Mouse (Mus musculus) heart, embryonic 13.5 days (tissue): ENCODE measurements around the gene Oasl2. TPM values are rescaled to one million over a fixed set of nuclear protein-coding genes. Genes with fewer than 3 reads are reported as not detected.
"Not testable (repeated sequence)": the region's sequence is repeated elsewhere in the genome, so short reads cannot be mapped to it uniquely, and the experiment has no call there.

Source experiments
- ATAC-seq: fragments of 200-750 bp; cut with Nextera tagmentation; 2 replicates; pipeline ENCODE4 v1.8.0; 2017; ENCODE audit warnings: moderate TSS enrichment; ENCODE audit not compliant: insufficient number of reproducible peaks, low FRiP score, low TSS enrichment; ENCODE audit errors: extremely low read depth
- H3K27ac ChIP-seq: fragments of 300-500 bp; sonication (generic); replicated peaks from 2 replicates; pipeline ENCODE4 v1.5.1; 2015; ENCODE audit warnings: moderate library complexity, mild to moderate bottlenecking, inconsistent platforms
- H3K27me3 ChIP-seq: fragments of 300-500 bp; sonication (generic); replicated peaks from 2 replicates; pipeline ENCODE4 v1.6.1; 2015; ENCODE audit warnings: mild to moderate bottlenecking, inconsistent platforms
- H3K36me3 ChIP-seq: fragments of 300-500 bp; sonication (generic); 2 replicates; pipeline ENCODE4 v1.6.1; 2015; ENCODE audit warnings: mild to moderate bottlenecking, inconsistent platforms
- H3K4me1 ChIP-seq: fragments of 300-500 bp; sonication (generic); 2 replicates; pipeline ENCODE4 v1.6.1; 2015; ENCODE audit warnings: inconsistent platforms
- H3K4me2 ChIP-seq: fragments of 300-500 bp; sonication (generic); 2 replicates; pipeline ENCODE4 v1.6.1; 2015; ENCODE audit warnings: inconsistent platforms, mild to moderate bottlenecking, moderate library complexity
- H3K4me3 ChIP-seq: fragments of 300-500 bp; sonication (generic); 2 replicates; pipeline ENCODE4 v1.5.1; 2015; ENCODE audit warnings: moderate library complexity, mild to moderate bottlenecking, inconsistent platforms
- H3K9ac ChIP-seq: fragments of 300-500 bp; sonication (generic); 2 replicates; pipeline ENCODE4 v1.6.1; 2015; ENCODE audit warnings: inconsistent platforms, mild to moderate bottlenecking, moderate library complexity
- H3K9me3 ChIP-seq: fragments of 300-500 bp; sonication (generic); 2 replicates; pipeline ENCODE4 v1.6.1; 2016; ENCODE audit warnings: inconsistent platforms
- WGBS: fragments of 180-500 bp; shearing (Covaris S2); methylation state at CpG from one replicate; pipeline ENCODE4 v1.1.7; 2015; ENCODE audit warnings: mixed read lengths; 5-methylcytosine and 5-hydroxymethylcytosine counted together
- polyA plus RNA-seq: library from polyadenylated mRNA; unstranded; fragments of >200 nt; fragmentation: Nextera tagmentation; extraction: Ambion mirVana; gene quantifications from 2 replicates; pipeline ENCODE4 v1.2.1, GENCODE M21; 2015

The Oasl2 gene
- polyA plus RNA-seq, 1 experiment from 2014 or later, result 6.2 TPM

DNA sequence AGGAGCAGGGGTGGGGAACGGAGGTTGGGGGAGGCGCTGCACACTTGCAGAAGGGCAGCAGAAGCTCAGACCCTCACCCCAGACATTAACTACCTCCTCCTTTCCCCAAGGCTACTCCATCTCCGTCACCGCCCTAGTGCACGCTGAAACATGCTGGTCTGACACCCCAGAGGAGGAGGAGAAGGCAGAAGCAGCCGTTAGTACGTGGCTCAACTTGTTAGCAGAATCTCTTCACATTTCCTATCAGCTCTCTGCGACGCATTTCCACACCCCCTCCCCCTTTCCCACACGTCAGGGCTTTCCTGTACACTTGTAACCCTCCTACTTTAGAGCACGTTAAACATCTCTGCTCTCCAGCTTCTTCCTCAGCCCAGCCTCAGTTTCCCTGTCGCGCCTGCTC is 17.3 kb upstream of the Oasl2 start:
- WGBS, result 35% methylated on average over 12 of the region's 13 CpGs

DNA sequence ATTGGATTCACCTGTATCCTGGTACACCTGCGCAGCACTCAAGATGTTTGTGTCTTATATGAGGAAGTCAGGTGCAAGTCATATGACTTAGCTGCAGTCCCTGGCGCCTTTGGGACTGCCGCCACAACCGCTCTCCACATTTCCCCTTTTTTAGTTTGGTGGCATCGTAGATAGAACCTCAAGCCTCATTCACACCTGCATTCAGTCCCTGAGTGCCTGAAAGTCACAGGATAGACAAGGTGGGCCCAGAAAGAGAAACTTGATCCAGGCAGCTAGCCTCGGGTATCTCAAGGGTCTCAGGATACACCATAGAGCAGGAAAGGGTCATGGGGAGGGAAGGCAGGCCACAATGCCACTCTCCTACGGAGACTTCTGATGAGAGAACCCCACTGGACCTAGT is 14.4 kb upstream of the Oasl2 start:
- WGBS, result 68% methylated on average over 7 of the region's 7 CpGs

More for the DNA sequence above, 17.3 kb upstream of the Oasl2 start:
- H3K27ac ChIP-seq, result no peak overlapping the region
- H3K27me3 ChIP-seq, result peaks cover 31% of the 10 kb centered on the region
- no peak for ATAC-seq
- H3K9ac ChIP-seq, result no peak overlapping the region
- peaks cover 8% of the 10 kb centered on the region for H3K4me1 ChIP-seq
- no peak overlapping the region for H3K4me2 ChIP-seq
- H3K36me3 ChIP-seq, result no peaks in the 10 kb centered on the region
- no peak overlapping the region for H3K4me3 ChIP-seq
- no peaks in the 10 kb centered on the region for H3K9me3 ChIP-seq

DNA sequence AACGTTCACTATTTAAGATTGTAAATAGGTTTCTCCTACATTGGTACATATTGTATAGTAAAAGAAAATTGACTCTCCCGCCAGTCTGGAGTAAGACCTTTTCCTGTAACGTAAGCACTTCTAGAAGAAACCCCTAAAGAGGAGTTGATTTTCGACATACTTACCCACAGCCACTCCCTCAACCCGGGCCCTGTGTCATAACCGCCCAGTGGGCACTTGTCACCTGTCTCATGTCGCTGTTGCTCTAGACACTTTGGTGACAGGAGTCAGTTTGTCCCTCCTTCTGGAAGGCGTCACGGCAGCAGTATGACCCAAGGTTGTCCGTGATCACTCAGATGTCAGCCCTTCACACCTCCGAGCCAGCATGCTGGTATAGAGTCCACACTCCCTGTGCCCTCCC is 13.7 kb upstream of the Oasl2 start:
- no peak for ATAC-seq
- peaks cover 27% of the 10 kb centered on the region for H3K27me3 ChIP-seq
- no peaks in the 10 kb centered on the region for H3K9me3 ChIP-seq
- WGBS, result 73% methylated on average over 11 of the region's 11 CpGs
- H3K9ac ChIP-seq, result no peak overlapping the region
- H3K4me2 ChIP-seq, result no peak overlapping the region
- H3K27ac ChIP-seq, result no peak overlapping the region
- peaks cover 6% of the 10 kb centered on the region for H3K4me1 ChIP-seq
- no peaks in the 10 kb centered on the region for H3K36me3 ChIP-seq
- H3K4me3 ChIP-seq, result no peak overlapping the region

More for the DNA sequence above, 14.4 kb upstream of the Oasl2 start:
- H3K4me1 ChIP-seq, ATAC-seq, H3K9ac ChIP-seq, H3K27ac ChIP-seq, H3K9me3 ChIP-seq, H3K4me3 ChIP-seq, H3K4me2 ChIP-seq, H3K36me3 ChIP-seq: not testable (repeated sequence)
- H3K27me3 ChIP-seq, result peaks cover 29% of the 10 kb centered on the region

DNA sequence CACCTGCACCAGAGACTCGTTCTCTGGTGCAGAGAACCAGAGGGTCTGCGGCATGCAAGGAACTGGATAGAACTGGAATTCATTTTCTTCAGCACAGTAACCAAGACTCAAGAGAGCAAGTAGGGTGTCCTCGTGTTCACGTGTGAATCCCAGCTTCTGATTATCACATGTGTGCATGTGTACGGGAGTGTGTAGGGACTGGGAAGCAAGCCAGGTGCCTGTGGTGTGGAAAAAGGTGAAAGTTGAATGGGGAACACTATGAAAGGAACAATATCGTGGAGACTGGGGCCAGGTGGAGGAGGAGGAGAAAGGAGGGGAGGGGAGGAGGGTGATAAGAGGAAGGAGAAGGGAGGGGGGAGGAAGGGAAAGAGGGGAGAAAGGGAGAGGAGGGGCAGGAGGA is 9.9 kb upstream of the Oasl2 start:
- no peaks in the 10 kb centered on the region for H3K36me3 ChIP-seq
- WGBS, result 68% methylated on average over 6 of the region's 6 CpGs
- no peak overlapping the region for H3K27ac ChIP-seq
- H3K27me3 ChIP-seq, result peaks cover 11% of the 10 kb centered on the region
- no peaks in the 10 kb centered on the region for H3K4me1 ChIP-seq
- no peak for ATAC-seq
- H3K4me3 ChIP-seq, result no peak overlapping the region
- no peak overlapping the region for H3K9ac ChIP-seq
- no peaks in the 10 kb centered on the region for H3K9me3 ChIP-seq
- no peak overlapping the region for H3K4me2 ChIP-seq

DNA sequence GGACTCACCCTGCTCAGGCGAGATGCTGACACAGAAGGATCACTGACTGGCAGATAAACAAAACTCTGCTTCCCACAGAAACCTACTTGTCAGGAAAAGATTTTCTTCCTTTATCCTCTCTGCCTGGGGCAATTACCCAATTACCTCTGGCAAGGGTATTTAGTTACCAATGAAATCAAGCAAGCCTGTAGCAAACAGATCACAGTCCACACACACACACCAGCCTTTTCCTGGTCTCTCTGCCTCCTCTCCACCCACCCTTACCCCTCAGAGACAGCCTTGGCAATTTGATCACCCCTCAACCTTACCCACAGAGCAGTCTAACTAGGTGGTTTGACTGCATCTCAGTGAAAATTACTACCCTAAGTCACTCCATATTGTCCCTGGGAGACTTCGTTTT is 7.7 kb upstream of the Oasl2 start:
- Histone ChIP-seq H3K27ac (no peak overlapping the region), H3K27me3 (0 out of 2 replicates have a peak, but pooled peaks cover 5% of the 10 kb centered on the region), H3K4me1 (no peaks in the 10 kb centered on the region), H3K4me2 (no peak overlapping the region), H3K9ac (no peak overlapping the region), H3K4me3 (no peak overlapping the region), H3K36me3 (no peaks in the 10 kb centered on the region), H3K9me3 (no peaks in the 10 kb centered on the region)
- no peak for ATAC-seq
- 78% methylated on average over 2 of the region's 2 CpGs for WGBS

DNA sequence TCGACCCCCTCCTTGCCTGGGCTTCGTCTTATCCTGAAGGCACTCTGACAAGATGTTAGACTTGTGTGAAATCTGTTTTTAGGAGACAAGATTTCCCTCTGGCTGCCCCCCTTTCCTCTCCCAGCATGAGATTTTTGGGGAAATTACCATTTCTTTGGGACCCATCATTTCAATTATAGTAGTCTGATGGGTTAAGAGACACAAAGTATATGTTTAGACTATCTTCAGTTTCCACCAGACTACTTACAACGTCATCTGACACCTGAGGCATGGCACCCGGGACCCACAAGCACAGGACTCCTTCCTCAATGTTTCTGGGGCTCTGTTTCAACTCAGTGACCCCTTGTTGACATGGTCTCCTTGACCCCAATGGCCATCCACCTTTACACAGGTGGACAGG is 1.2 kb upstream of the Oasl2 start:
- 79% methylated on average over 4 of the region's 4 CpGs for WGBS
- H3K27me3 ChIP-seq, result peaks cover 8% of the 10 kb centered on the region; the same call in 1 of the 2 replicates
- no peak overlapping the region for H3K9ac ChIP-seq
- H3K36me3 ChIP-seq, result no peaks in the 10 kb centered on the region
- ATAC-seq, result no peak
- H3K4me3 ChIP-seq, result no peak overlapping the region
- no peak overlapping the region for H3K27ac ChIP-seq
- no peaks in the 10 kb centered on the region for H3K9me3 ChIP-seq
- peaks cover 12% of the 10 kb centered on the region for H3K4me1 ChIP-seq
- no peak overlapping the region for H3K4me2 ChIP-seq

DNA sequence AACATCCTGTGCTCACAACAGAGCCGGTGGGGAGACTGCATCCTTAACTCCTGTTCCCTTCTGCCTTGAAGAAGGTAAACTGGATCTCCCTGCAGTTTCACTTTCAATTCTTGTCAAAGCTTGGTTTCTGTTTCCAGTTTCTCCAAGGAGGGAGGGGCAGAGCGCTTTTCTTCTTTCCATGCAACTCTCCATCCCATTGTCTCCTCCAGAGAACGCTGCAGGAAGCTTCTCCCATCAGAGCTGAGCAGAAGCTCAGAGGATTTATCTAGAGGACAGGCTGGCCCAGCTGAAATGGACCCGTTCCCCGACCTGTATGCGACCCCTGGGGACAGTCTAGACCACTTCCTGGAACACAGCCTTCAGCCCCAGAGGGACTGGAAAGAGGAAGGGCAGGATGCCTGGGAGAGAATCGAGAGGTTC is 648 bp downstream of the Oasl2 start:
- no peak for ATAC-seq
- Histone ChIP-seq H3K9me3 (no peaks in the 10 kb centered on the region), H3K4me2 (peak overlapping the region; percentile 64), H3K36me3 (no peaks in the 10 kb centered on the region), H3K27ac (peak overlapping the region; percentile 28), H3K27me3 (peaks cover 8% of the 10 kb centered on the region; the same call in 1 of the 2 replicates), H3K9ac (peak overlapping the region; percentile 54), H3K4me1 (peaks cover 12% of the 10 kb centered on the region), H3K4me3 (peak overlapping the region; percentile 42)
- 10% methylated on average over 7 of the region's 7 CpGs for WGBS

DNA sequence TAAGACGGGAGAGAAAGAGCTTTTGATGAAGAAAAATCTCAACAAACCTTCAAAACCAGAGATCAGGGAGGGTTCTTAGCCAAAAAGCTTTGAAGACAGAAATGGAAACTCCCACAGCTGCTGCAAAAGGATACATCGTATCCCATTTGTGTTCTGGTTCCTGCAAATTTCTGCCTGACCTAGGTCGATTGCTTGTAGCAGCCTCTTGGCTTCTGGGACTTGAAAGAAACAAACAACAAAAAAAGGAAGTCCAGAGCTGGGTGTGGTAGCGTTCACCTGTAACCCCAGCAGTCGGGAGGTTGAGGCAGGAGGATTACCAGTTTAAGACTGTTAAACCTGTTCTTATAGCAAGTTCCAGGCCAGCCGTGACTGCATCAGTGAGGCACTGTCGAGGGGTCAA is 2.1 kb downstream of the Oasl2 start:
- Histone ChIP-seq H3K9me3 (no peaks in the 10 kb centered on the region), H3K27ac (no peak overlapping the region), H3K4me2 (no peak overlapping the region), H3K27me3 (peaks cover 8% of the 10 kb centered on the region; the same call in 1 of the 2 replicates), H3K36me3 (no peaks in the 10 kb centered on the region), H3K4me3 (no peak overlapping the region), H3K4me1 (peaks cover 12% of the 10 kb centered on the region), H3K9ac (no peak overlapping the region)
- no peak for ATAC-seq
- 66% methylated on average over 7 of the region's 7 CpGs for WGBS

DNA sequence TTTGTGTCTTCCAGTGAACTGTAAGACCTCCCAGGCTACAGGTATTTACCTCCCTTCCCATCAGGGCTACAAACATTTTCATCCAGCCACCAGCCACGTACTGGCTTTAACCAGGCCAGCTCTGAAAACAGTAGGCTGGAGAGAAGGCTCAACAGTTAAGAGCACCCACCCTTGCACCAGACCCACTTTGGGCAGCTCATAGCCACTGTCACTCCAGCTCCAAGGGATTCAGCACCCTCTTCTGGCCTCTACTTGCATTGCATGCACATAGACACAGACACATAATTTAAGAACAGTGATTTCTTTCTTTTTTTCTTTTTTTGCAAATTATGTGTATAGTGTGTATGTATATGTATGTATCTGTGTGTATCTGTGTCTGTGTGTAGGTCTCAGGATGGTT is 5.7 kb downstream of the Oasl2 start:
- Histone ChIP-seq H3K9ac (no peak overlapping the region), H3K27ac (no peak overlapping the region), H3K4me2 (no peak overlapping the region), H3K36me3 (peaks cover 5% of the 10 kb centered on the region), H3K4me1 (peaks cover 3% of the 10 kb centered on the region), H3K9me3 (peaks cover 21% of the 10 kb centered on the region), H3K4me3 (no peak overlapping the region), H3K27me3 (peaks cover 8% of the 10 kb centered on the region; the same call in 1 of the 2 replicates)
- WGBS, result 13% methylated on average over 1 of the region's 1 CpGs
- ATAC-seq, result no peak

DNA sequence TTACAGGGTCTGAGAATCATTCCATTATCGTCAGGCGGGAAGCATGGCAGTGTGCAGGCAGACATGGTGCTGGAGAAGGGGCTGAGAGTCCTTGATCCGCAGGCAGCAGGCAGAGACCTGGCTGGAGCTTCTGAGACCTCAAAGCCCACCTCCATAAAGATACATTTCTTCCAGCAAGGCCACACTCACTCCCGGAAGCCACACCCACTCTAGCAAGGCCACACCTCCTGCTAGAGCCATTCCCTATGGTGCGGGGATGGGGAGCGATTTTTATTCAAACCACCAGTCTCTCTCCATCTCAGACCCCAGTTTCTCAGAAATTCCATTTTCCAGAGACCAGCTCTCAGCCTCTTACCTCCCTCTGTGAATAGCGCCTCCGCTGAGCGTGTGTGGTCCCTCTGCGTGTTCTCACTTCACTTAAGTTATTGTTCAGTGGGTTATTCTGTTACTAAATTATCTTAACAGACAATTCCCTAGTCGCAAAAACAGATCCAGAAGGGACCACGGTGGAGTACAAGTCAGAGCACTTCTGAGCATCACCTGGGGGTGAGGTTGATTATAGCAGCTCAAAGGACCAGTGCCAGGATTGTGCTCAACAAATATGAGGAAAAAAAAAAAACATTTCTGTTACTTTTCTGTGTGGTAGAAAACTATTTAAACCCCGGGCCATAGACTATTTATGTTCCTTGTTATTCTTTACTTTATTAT is 12.0 kb downstream of the Oasl2 start:
- no peak for ATAC-seq
- 54% methylated on average over 13 of the region's 13 CpGs for WGBS
- peak overlapping the region; percentile 4; the same call in 1 of the 2 replicates for H3K4me2 ChIP-seq

DNA sequence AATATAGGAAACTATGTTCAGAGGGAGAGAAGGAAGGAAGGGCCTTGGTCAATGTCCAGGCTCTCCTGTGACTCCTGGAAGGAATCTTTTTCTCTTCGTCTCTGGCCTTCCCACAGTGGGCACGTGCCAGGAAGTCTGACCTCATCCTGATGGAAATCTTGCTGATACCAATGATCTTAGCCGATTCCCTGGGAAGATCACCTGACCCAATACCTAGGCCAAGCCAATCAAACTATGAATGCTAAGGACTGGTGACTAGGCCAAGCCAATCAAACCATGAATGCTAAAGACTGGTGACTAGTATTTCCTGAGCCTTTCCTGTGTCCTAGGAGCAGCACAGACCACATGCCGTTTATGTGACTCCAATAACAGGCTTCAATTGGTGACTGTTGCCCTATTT is 16.9 kb downstream of the Oasl2 start:
- Histone ChIP-seq H3K27ac (no peak overlapping the region), H3K9ac (no peak overlapping the region), H3K4me1 (no peaks in the 10 kb centered on the region; the same call in 1 of the 2 replicates), H3K4me3 (no peak overlapping the region), H3K36me3 (no peaks in the 10 kb centered on the region), H3K4me2 (no peak overlapping the region), H3K9me3 (no peaks in the 10 kb centered on the region), H3K27me3 (no peaks in the 10 kb centered on the region)
- ATAC-seq, result no peak
- WGBS, result 65% methylated on average over 4 of the region's 4 CpGs

More for the DNA sequence above, 12.0 kb downstream of the Oasl2 start:
- H3K27me3 ChIP-seq, result no peaks in the 10 kb centered on the region
- no peak overlapping the region for H3K9ac ChIP-seq
- H3K9me3 ChIP-seq, result peaks cover 21% of the 10 kb centered on the region
- H3K4me3 ChIP-seq, result no peak overlapping the region
- H3K36me3 ChIP-seq, result peaks cover 5% of the 10 kb centered on the region
- no peaks in the 10 kb centered on the region for H3K4me1 ChIP-seq
- H3K27ac ChIP-seq, result no peak overlapping the region

DNA sequence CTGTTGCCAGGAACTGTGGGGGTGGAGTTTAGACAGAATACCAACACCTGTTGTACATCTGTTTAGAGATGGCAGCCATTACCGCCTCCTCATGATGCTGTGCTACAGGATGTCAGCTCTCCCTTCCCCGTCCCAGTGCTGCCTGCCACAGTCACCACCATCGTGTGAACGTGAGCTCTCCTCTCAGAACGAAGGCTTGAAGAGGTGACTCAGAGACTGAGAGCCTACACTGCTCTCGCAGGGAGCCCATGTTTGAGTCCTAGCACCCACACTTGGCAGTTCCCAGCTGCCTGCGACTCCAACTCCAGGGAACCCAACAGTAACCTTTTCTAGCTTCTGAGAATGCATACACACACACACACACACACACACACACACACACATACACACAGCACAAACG is 18.1 kb downstream of the Oasl2 start:
- no peak overlapping the region for H3K27ac ChIP-seq
- H3K4me2 ChIP-seq, result no peak overlapping the region
- 62% methylated on average over 8 of the region's 8 CpGs for WGBS
- no peaks in the 10 kb centered on the region for H3K27me3 ChIP-seq
- ATAC-seq, result no peak
- H3K36me3 ChIP-seq, result no peaks in the 10 kb centered on the region
- H3K9ac ChIP-seq, result no peak overlapping the region
- H3K4me1 ChIP-seq, result no peaks in the 10 kb centered on the region; the same call in 1 of the 2 replicates
- no peak overlapping the region for H3K4me3 ChIP-seq
- no peaks in the 10 kb centered on the region for H3K9me3 ChIP-seq
